Mouse (Mus musculus): Measurements from ENCODE around the gene Snrnp25.
A peak's percentile ranks its signal among the peaks of the same experiment; 100 is the strongest.

The Snrnp25 gene

GRCm38 (mm10) chr11:32225222-32226104 lies 20.2 kb downstream of the Snrnp25 start:
- DNase-seq = peak in 1 of 2 experiments; percentile 48

- DNase-seq = peak; percentile 90 to 95
Measured at GRCm38 (mm10) chr11:32226124-32226871, 21.1 kb downstream of the Snrnp25 start, which contains the start of gene Mpg. TSS of gene Mpg (plus strand) at chr11:32226505.

- no peak for DNase-seq
Measured at GRCm38 (mm10) chr11:32227041-32227440, 21.8 kb downstream of the Snrnp25 start.

- no peak for DNase-seq
Measured at GRCm38 (mm10) chr11:32227555-32227954, 22.3 kb downstream of the Snrnp25 start.

- DNase-seq = no peak
Measured at GRCm38 (mm10) chr11:32228292-32228845, 23.2 kb downstream of the Snrnp25 start.

GRCm38 (mm10) chr11:32230220-32230619 lies 25.0 kb downstream of the Snrnp25 start:
- peak in 1 of 2 experiments; percentile 50 for DNase-seq

- DNase-seq = no peak
Measured at GRCm38 (mm10) chr11:32231125-32231524, 25.9 kb downstream of the Snrnp25 start.

GRCm38 (mm10) chr11:32232848-32233247 lies 27.6 kb downstream of the Snrnp25 start:
- no peak for DNase-seq

GRCm38 (mm10) chr11:32233895-32234294 lies 28.7 kb downstream of the Snrnp25 start:
- no peak for DNase-seq

- DNase-seq = peak; percentile 37 to 65
Measured at GRCm38 (mm10) chr11:32234816-32235485, 29.7 kb downstream of the Snrnp25 start.

GRCm38 (mm10) chr11:32235646-32236045 lies 30.4 kb downstream of the Snrnp25 start:
- DNase-seq = peak; percentile 93

- DNase-seq = no peak
Measured at GRCm38 (mm10) chr11:32236132-32236531, 30.9 kb downstream of the Snrnp25 start.

- DNase-seq = peak; percentile 60 to 87
Measured at GRCm38 (mm10) chr11:32236712-32237410, 31.6 kb downstream of the Snrnp25 start.

GRCm38 (mm10) chr11:32237411-32237795 lies 32.2 kb downstream of the Snrnp25 start:
- DNase-seq = no peak

- peak; percentile 74 to 86 for DNase-seq
Measured at GRCm38 (mm10) chr11:32238093-32238860, 33.1 kb downstream of the Snrnp25 start.

- peak; percentile 45 to 54 for DNase-seq
Measured at GRCm38 (mm10) chr11:32241391-32241790, 36.2 kb downstream of the Snrnp25 start.

- DNase-seq = no peak
Measured at GRCm38 (mm10) chr11:32242209-32242608, 37.0 kb downstream of the Snrnp25 start.

- DNase-seq = peak in 1 of 2 experiments; percentile 53
Measured at GRCm38 (mm10) chr11:32243205-32243955, 38.2 kb downstream of the Snrnp25 start.

GRCm38 (mm10) chr11:32244064-32244463 lies 38.8 kb downstream of the Snrnp25 start:
- DNase-seq = no peak

- DNase-seq = no peak
Measured at GRCm38 (mm10) chr11:32244617-32245016, 39.4 kb downstream of the Snrnp25 start.
